Mouse (Mus musculus) kidney, adult 2 months (tissue): ENCODE measurements around the gene Atp5k.

Experiments used
- CTCF ChIP-seq: fragments of 200-500 bp; conservative IDR thresholded peaks from 2 replicates; pipeline ENCODE4 v1.5.1; 2011; ENCODE audit warnings: low read depth, mild to moderate bottlenecking, control low read depth, low read length, moderate library complexity, mixed read lengths; ENCODE audit not compliant: insufficient read depth, insufficient read length
- POLR2A ChIP-seq: fragments of 200-500 bp; IDR thresholded peaks from one replicate; pipeline ENCODE4 v1.6.1; 2011; ENCODE audit warnings: low read depth, low read length, control low read depth

DNA sequence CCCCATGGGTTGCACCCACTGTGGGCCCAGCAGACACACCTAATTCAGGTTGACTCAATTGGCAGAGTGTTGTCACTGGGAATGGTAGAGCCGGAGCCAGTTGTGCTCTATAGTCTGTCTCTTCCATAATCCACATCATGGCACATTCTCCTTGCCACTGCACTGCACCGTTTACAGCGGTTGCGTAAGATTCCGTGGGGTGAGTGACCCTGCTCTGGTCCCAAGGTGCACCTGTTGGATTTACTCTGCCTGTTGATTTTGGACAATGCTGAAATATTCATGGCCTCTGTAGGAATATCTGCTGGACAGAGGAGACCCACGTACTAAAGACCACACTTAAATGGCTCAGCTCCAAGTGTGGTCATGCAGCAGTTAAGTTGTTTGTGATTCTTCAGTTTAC lies 48.8 kb upstream of the Atp5k start:
- no peak for TF ChIP-seq CTCF
- no peak for TF ChIP-seq POLR2A
